ENCODE assay signal across 8 mouse cellular contexts in the genomic region with DNA sequence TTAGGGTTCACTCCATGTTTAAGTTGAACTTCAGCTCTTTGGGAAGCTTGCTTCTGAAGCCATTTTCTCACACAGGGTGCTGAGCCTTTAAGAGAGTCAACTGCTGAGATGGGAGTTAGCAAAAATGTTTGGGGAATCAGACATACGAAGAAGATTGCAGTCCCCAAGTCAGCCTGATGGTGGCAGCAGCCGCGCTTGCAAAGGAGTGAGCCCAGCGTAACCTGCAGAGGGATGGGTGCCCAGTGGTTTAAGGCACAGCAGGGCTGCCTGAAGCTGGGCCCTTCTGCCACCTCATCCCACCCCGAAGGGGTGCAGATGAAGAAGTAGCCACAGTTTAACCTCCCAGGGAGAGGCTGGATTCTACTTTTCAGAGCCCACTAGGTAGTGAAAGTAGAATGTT. TPM values are rescaled to one million over a fixed set of nuclear protein-coding genes. Genes with fewer than 3 reads are reported as not detected.
A peak's percentile ranks its signal among the peaks of the same experiment; 100 is the strongest.
DNase-seq lines count a peak whose midpoint lies in the region; ATAC-seq and TF ChIP-seq lines count a peak whose summit lies in the region.

No protein-coding gene starts in this region.

- no peak overlapping the region for H3K4me3 ChIP-seq in forebrain, postnatal 0 days (ENCODE audit: low read depth, low read length)
- H3K4me3 ChIP-seq in hindbrain, embryonic 12.5 days: no peak overlapping the region

- no peak overlapping the region for H3K27ac ChIP-seq in forebrain, postnatal 0 days (ENCODE audit: low read depth, low read length)
- no peak overlapping the region for H3K27ac ChIP-seq in hindbrain, embryonic 12.5 days

- peaks cover 5% of the 10 kb centered on the region; the same call in 1 of the 2 replicates for H3K4me1 ChIP-seq in forebrain, postnatal 0 days (ENCODE audit: insufficient read depth)
- H3K4me1 ChIP-seq in hindbrain, embryonic 12.5 days: 0 out of 2 replicates have a peak, but pooled peaks cover 2% of the 10 kb centered on the region

- peak; percentile 82 for ATAC-seq in forebrain, postnatal 0 days
- ATAC-seq in hindbrain, embryonic 12.5 days (ENCODE audit: low FRiP score): peak; percentile 78
- ATAC-seq in megakaryocyte-erythroid progenitor cell, adult 5-6 weeks (replicated peaks; ENCODE audit: low FRiP score, low TSS enrichment, poor library complexity, severe bottlenecking): peak; percentile 75; the same call in 1 of the 2 replicates
- no peak for ATAC-seq in erythroblast, adult 5-6 weeks (replicated peaks; ENCODE audit: low FRiP score, poor library complexity, severe bottlenecking)

- peak; percentile 60 for DNase-seq in R1 (ENCODE audit: low read depth, low spot score)
- peak; percentile 83 for DNase-seq in cerebellum, adult 11-12 months
- DNase-seq in forebrain, postnatal 0 days: peak; percentile 91
- DNase-seq in left cerebral cortex, adult 18-20 months (ENCODE audit: low spot score in 2 of 2): peak; percentile 93 to 97
- DNase-seq in right cerebral cortex, postnatal 25 days: peak; percentile 82

- H3K36me3 ChIP-seq in forebrain, postnatal 0 days (ENCODE audit: insufficient read depth): no peaks in the 10 kb centered on the region
- no peaks in the 10 kb centered on the region for H3K36me3 ChIP-seq in hindbrain, embryonic 12.5 days

- H3K9ac ChIP-seq in forebrain, postnatal 0 days: no peak overlapping the region
- no peak overlapping the region for H3K9ac ChIP-seq in hindbrain, embryonic 12.5 days

- no peaks in the 10 kb centered on the region for H3K27me3 ChIP-seq in forebrain, postnatal 0 days (ENCODE audit: insufficient read depth, low read length)
- no peaks in the 10 kb centered on the region for H3K27me3 ChIP-seq in hindbrain, embryonic 12.5 days

- peak; percentile 95 for TF ChIP-seq CTCF in forebrain, postnatal 0 days (IDR thresholded peaks at IDR 0.05; ENCODE audit: low read depth)

- H3K4me2 ChIP-seq in forebrain, postnatal 0 days (ENCODE audit: low read depth): no peak overlapping the region
- H3K4me2 ChIP-seq in hindbrain, embryonic 12.5 days (replicated peaks): no peak overlapping the region

- WGBS in forebrain, postnatal 0 days: 2% methylated on average over 5 of the region's 5 CpGs
- 4% methylated on average over 5 of the region's 5 CpGs for WGBS in hindbrain, embryonic 12.5 days

- no peaks in the 10 kb centered on the region for H3K9me3 ChIP-seq in forebrain, postnatal 0 days (ENCODE audit: low read length)
- H3K9me3 ChIP-seq in hindbrain, embryonic 12.5 days (replicated peaks): no peaks in the 10 kb centered on the region

RNA-seq across cellular contexts. Expression of a gene that starts 13.0 kb away (rescaled TPM):
- 28.9 and 35.3 TPM in 2 replicates for total RNA-seq in forebrain, postnatal 0 days (2014; rRNA removed)
- polyA plus RNA-seq in forebrain, postnatal 0 days (2015; fragmentation: Nextera tagmentation; extraction: Ambion mirVana): 41.1 and 57.6 TPM in 2 replicates
- 16.1 and 16.3 TPM in 2 replicates for polyA plus RNA-seq in hindbrain, embryonic 12.5 days (2016; fragmentation: Nextera tagmentation; extraction: Ambion mirVana)
- 10 to 100 TPM; 48.3 to 53.3 TPM for total RNA-seq in left cerebral cortex, adult 18-20 months (2021)
- not detected in 2 replicates for total RNA-seq in megakaryocyte-erythroid progenitor cell, adult 5-6 weeks (2014; fragmentation: Nextera tagmentation)
- total RNA-seq in megakaryocyte-erythroid progenitor cell, adult 5-6 weeks (2017): not detected in 2 replicates
- not detected in 2 replicates for total RNA-seq in erythroblast, adult 5-6 weeks (2015; ENCODE audit: low replicate concordance)
- total RNA-seq in erythroblast, adult 5-6 weeks (2017; ENCODE audit: low replicate concordance): not detected in 2 replicates

Comparison
In these comparisons a context has a peak if more than half of its experiments do, and no peak if none do; other contexts are left out.
1. RNA of a gene that starts 13.0 kb away (total RNA-seq): 48.3 to 53.3 TPM in left cerebral cortex, adult 18-20 months and 28.9 to 35.3 TPM in forebrain, postnatal 0 days; not detected in megakaryocyte-erythroid progenitor cell, adult 5-6 weeks and not detected in erythroblast, adult 5-6 weeks; every median in the first group is over 10 times any median in the second.
2. Peak in every context shown above with its lines, with median percentiles within 50 percentile points of each other: DNase-seq.